Mouse (Mus musculus) gastrocnemius, postnatal 25 days (tissue): ENCODE results near the gene Asb6. TPM values are rescaled to one million over a fixed set of nuclear protein-coding genes. Genes with fewer than 3 reads are reported as not detected.

Experiments
- DNase-seq: peaks from one replicate; pipeline ENCODE4 v3.0.0; 2022
- total RNA-seq, 2 experiments: library from RNA; stranded (reverse); gene quantifications; 1 replicate in 1 of 2; 2 replicates in 1 of 2; pipeline ENCODE4 v1.2.3; 2021

Asb6 gene
- total RNA-seq, 2 experiments from 2014 or later, result 5.4 to 5.5 TPM

DNA sequence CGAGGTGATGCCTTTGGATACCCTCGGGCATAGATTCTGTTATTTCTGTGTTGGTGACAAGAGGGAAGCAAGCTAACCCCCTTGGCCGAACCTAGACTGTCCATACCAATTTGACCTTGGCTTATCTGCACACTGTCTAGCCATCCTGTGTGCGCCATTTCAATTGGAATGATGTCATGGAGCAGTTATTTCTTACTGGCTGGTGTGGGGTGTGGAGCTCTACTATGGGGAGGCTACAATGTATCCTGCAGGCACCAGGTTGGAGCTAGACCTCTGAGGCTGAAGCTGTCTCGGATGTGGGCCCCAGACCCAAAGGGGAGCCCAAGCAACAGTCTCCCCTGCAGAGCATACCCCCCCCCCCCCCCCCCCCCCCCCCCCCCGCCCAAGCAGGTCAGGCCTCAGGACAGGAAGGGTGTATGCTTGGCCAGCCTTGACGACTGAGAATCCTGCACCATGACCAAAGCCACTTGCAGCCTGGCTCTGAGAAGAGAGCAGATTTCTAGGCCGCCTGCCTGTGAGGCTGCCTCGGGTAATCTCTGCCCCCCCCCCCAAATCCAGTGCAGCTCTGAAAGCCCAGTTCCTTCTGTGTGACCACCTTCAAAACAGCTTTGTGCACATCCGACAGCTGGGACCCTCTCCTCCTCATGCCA lies 4.4 kb upstream of the Asb6 start, which contains the start of gene Prrx2:
Prrx2 (plus strand) TSS at position 600 of the 650 bp plus-strand sequence.
- DNase-seq, result no peak

- no peak for DNase-seq
Measured at GRCm38 (mm10) chr2:30833644-30834043, 3.5 kb upstream of the Asb6 start.

DNA sequence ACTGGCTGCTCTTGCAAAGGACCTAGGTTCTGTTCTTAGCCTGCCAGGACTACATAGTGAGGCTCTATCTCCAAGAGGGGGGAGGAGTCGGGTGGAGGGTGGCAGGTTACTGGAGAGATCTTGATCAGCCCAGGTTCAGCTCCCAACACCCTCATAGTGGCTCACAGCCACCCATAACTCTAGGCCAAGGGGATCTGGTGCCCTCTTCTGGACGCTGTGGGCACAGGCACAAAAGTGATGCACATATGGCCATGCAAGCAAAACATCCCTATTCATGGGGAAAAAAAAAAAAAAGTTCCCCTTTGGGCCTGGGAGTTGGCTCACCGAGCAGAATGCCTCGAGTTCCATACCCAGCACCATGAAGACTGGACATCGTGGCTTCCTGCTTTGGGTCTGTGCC lies 818 bp downstream of the Asb6 start:
- DNase-seq, result no peak

DNA sequence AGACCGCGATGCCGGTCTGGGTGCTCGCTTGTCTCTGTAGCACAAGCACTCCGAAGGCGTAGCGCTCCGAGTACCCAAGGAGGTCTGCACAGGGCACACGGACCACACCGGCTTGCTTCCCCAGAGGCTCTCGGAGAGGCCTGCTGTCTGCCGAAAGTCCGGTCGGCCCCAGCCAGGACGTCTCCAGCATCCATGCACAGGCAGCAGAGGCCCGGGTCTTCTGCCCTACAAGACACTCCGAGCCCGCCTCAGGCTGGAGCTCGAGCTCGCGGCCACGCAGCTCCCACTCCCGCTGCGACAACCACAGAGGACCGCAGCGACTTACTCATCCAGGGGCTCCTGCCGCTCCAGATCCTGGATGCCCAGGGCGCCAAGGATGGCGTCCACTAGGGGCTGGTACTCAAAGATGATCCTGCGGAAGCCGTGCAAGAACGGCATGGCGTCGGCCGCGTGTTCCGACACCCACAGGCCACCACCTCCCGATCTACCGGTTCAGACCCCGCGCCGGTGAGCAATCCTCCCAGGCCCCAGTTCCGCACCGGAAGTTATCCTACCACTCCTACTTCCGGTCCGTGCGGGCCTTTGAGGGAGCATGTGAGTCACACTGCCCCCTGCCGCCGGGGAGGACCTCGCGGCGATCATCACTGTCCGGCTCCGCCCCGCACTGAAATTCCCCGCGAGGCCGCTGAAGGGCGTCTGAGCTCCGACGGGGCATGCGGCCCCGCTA lies 2.2 kb downstream of the Asb6 start:
- DNase-seq, result peak; percentile 91

DNA sequence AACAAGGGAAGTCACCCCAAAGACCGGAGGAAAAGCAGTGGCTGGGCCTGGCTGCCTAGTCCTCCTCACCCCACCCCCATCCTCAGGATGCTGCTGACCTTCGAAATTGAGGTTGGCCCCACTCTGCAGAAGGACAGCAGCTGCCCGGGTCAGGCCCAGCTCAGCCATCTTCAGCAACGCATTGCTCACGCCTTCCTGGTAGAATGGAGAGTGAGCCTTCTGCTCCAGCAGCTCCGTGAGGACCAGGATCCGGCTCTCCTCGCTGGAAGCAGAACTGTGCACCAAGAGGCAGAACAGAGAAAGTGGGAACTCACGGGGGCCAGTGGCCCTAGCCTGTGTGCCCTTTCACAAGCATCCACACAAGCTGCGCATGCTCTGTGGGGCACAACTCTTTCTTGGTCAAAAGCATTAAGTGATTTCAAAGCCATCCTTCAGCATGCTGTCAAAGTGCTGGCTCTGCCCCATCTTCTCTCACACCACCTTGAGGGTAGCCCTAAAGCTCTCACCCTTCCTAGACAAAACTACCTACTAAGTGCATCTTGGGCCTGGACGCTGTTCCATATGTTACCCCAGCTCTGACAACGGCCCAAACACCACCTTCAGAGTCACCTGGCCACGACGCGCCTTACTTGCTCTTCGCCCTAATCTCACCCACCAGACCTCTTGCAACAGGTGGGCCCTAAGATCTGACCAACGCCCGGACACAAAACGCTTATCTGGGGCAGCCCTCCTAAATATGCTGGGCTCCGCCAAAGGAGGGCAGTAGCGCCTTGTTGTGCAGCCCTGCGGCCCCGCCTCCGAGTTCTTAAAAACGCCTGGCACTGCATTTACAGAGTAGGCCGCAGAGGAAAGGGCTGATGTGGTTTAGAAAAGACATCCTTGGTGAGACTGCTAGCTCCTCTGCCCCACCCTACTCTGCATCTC lies 3.0 kb downstream of the Asb6 start:
- DNase-seq, result peak; percentile 35

GRCm38 (mm10) chr2:30823385-30824153 lies 6.6 kb downstream of the Asb6 start:
- DNase-seq, result peak; percentile 40

GRCm38 (mm10) chr2:30822460-30822859 lies 7.7 kb downstream of the Asb6 start:
- DNase-seq, result no peak

DNA sequence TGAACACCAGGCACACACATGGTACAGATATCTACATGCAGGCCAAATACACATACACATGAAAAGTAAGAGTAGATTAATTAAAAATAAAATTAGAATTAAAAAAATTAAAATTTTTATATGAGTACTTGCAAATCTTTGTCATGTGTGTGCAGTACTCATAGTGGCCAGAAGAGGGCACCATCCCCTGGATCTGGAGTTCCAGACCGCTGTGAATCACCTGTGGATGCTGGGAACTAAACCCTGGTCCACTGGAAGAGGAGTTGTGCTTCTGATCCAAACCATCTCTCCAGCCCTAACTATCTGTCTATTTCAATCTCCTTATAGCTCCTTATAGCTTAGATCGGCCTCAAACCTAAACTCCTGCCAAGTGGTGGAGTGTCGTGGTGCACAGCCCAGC lies 9.1 kb downstream of the Asb6 start:
- DNase-seq, result no peak

DNA sequence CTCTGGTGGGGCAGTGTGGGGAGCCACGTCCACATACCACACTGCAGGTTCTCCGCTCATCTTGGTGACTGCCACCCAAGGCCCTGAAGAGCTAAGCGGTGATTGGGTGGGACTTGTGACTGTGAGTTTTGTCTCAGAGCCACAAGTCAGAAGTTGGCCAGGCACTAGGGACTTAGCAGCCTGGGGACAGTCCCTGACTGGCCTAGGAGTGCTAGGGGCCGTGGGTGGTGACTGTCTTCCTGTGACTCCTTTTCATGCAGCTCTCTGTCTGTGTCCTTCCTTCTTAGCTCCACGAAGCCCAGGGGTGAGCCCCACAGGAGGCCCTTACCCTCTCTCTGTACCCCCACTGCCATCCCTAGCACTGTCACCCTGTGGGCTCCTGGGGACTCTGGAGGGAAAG lies 10.3 kb downstream of the Asb6 start:
- no peak for DNase-seq

DNA sequence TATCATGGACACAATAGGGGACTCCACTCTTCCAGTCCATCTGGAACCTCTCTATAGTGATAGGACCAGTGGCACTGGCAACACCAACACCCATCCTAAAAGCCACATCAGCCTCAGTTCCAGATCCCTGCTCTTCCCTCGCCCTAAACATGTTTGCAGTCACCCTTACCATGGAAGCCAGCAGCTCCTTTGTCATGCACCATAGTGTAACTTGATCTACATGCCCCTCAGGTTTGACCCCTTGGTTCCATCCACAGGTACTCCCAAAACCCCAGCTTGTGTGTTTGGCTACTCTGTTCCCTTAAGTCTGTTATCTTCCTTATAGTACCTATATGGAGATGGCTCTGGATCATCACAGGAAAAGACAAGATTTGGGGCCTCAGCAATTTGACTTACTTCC lies 13.8 kb downstream of the Asb6 start:
- DNase-seq, result no peak

DNA sequence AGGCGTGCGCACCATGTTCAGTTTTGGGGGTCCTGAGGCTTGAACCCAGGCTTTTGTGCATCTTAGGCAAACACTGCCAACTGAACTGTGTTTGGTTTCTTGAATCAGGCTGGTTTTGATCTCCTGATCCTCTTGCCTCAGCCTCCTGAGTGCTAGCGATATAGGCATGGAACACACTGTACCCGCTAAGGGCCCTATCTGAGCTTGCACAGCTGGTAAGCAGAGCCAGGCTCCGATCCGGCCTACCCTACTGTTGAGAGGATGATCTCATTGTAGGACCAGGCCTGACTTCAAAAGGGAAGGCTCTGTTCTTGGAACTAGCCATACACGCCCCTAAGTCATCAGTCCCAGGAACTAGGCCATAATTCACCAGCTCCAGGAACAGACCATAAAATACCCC lies 19.6 kb downstream of the Asb6 start:
- DNase-seq, result no peak

DNA sequence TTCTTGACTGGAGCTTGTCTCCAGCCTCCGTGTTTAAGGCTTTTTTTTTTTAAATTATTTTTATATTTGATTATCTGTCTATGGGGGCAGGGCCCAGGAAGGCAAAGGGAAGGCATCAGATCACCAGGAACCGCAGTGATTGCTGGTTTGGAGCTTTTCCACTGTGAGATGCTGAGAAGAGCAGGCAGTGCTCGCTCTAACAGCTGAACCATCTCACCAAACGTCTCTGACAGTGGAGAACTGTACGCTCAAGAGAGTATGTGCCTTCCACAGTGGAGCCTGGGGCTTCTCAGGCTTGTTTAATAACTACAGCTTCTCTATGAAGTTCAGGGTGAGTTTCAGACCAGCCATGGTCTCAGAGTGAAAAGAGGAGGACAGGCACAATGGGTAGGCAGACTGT lies 20.6 kb downstream of the Asb6 start:
- no peak for DNase-seq

DNA sequence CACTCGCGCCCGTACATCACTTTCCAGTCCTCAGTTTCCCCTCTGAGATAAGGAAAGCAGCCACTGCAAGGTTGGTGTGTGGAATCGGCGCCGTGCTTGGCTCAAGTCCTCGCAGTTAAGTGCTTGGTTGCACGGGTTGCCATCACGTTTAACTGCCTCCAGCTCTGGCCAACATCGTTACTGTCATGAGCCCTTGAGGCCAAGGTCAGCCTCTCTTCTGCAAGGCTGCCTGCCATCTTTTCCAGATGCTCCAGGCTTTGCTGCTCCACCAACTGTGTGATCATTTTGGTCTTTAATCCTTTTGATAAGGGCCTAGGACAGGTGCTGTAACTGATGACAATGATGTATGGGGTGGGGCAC lies 21.9 kb downstream of the Asb6 start:
- DNase-seq, result no peak

GRCm38 (mm10) chr2:30807648-30808295 lies 22.4 kb downstream of the Asb6 start, which contains the start of gene Ntmt1:
Gene Ntmt1, plus strand, starts transcription at chr2:30807826.
- DNase-seq, result peak; percentile 100

- DNase-seq, result no peak
Measured at GRCm38 (mm10) chr2:30807147-30807647, 22.9 kb downstream of the Asb6 start.

DNA sequence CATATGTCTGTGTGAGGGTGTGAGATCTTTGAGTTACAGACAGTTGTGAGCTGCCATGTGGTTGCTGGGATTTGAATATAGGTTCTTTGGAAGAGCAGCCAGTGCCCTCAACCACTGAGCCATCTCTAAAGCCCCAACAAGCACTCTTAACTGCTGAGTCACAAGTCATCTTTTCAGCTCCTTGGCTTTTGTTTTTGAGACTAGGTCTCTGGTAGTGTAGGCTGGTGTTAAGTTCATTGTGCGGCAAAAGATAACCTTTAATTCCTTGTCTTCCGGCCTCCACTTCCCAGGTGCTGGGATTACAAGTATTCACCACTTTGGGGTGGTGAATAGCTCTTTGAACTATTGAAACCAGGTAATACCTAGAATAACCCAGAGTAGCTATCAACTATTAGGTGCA lies 24.1 kb downstream of the Asb6 start:
- no peak for DNase-seq

- no peak for DNase-seq
Measured at GRCm38 (mm10) chr2:30803604-30804003, 26.5 kb downstream of the Asb6 start, which contains the start of gene 1700001O22Rik. Gene 1700001O22Rik, minus strand, starts transcription at chr2:30803661.

DNA sequence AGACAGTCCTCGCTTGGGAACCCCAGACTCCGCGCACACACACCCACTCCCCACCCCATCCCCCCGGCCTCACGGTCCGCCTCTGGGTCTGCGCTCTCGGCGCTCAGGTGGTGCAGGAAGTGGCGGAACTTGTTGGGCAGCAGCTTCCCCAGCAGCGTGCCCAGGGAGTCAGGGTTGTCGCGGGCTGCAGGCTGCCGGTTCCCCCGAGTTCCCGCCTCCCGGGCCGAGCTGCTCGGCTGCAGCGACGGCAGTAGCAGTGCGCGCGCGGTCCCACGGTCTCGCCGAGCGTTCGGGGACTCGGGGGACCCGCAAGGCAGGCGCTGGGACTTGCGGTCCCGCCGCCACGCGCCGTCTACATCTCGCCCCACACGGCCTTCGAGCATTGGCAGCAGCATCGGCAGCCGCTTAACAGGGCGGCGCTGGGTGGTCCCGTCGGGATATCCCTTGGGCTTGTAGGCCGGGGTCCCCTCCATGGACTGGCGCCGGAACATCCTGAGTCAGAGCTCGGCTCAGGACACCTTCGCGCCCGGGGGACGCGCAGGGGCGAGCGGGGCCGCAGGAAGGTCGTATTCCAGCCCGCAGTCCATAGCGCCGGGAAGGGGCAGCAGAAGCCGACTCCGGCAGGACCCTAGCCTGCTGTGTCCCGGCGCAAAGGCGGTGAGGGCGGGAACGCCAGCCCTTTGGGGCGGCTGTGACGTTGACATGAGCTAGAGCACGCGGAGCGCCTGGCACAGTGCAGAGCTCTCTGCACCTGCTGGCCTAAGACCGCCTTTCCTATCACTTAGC lies 28.9 kb downstream of the Asb6 start:
- DNase-seq, result no peak

- no peak for DNase-seq
Measured at GRCm38 (mm10) chr2:30800671-30801066, 29.5 kb downstream of the Asb6 start.

DNA sequence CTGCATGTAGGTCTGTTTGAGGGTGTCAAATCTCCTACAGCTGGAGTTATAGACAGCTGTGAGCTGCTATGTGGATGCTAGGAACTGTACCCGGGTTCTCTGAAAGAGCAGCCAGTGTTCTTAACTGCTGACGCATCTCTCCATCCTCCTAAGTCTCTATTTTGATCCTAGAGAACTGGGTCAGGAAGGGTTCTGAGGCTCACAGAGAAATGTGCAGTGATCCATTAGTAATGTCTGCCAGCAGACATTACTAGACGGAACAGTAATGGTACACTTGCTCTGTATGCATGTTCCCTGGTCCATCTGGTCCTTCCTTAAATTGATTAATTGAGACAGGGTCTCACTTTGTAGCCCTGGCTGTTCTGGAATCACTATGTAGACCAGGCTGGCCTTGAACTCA lies 30.7 kb downstream of the Asb6 start:
- no peak for DNase-seq
